Mouse (Mus musculus) spleen, adult 2 months (tissue): ENCODE measurements around the gene Sowahb. TPM values are rescaled to one million over a fixed set of nuclear protein-coding genes. Genes with fewer than 3 reads are reported as not detected.

Source experiments
- DNase-seq, 2 experiments: peaks; one replicate each; pipeline versions ENCODE4 v3.0.0 to v3.0.0-alpha.2; 2012 to 2021; ENCODE audit warnings: low spot score in 2 of 2, low read depth in 1 of 2
- H3K27ac ChIP-seq: fragments of 200-500 bp; 2 replicates; pipeline ENCODE4 v1.5.1; 2012; ENCODE audit warnings: low read length, inconsistent platforms; ENCODE audit not compliant: insufficient read depth
- H3K27me3 ChIP-seq: fragments of 200-500 bp; 2 replicates; pipeline ENCODE4 v1.6.1; 2012; ENCODE audit warnings: mild to moderate bottlenecking, moderate library complexity, low read length, inconsistent platforms; ENCODE audit not compliant: control insufficient read depth, insufficient read depth
- H3K36me3 ChIP-seq: fragments of 200-500 bp; 2 replicates; pipeline ENCODE4 v1.6.1; 2012; ENCODE audit warnings: mild to moderate bottlenecking, low read length, inconsistent platforms; ENCODE audit not compliant: control insufficient read depth, insufficient read depth
- H3K4me1 ChIP-seq: fragments of 200-500 bp; 2 replicates; pipeline ENCODE4 v1.6.1; 2011; ENCODE audit warnings: inconsistent platforms; ENCODE audit not compliant: control insufficient read depth, insufficient read depth, insufficient read length
- H3K4me3 ChIP-seq: fragments of 200-500 bp; 2 replicates; pipeline ENCODE4 v1.5.1; 2011; ENCODE audit warnings: mild to moderate bottlenecking, inconsistent platforms; ENCODE audit not compliant: insufficient read depth, insufficient read length; ENCODE audit errors: extremely low read depth
- CTCF ChIP-seq: fragments of 200-500 bp; IDR thresholded peaks from 2 replicates; pipeline ENCODE4 v1.5.1; 2011; ENCODE audit warnings: mild to moderate bottlenecking, inconsistent platforms; ENCODE audit not compliant: insufficient read depth, insufficient read length, insufficient replicate concordance; ENCODE audit errors: extremely low read depth
- POLR2A ChIP-seq: fragments of 200-500 bp; IDR thresholded peaks from 2 replicates; pipeline ENCODE4 v1.6.1; 2011; ENCODE audit warnings: low read depth, low read length, inconsistent platforms
- WGBS: fragments of 180-500 bp; shearing (Covaris S2); methylation state at CpG from one replicate; pipeline ENCODE4 v1.1.7; 2018; 5-methylcytosine and 5-hydroxymethylcytosine counted together
- polyA plus RNA-seq: library from polyadenylated mRNA; depleted of rRNA; stranded (reverse); fragments of >200 nt; gene quantifications from 2 replicates; pipeline ENCODE4 v1.2.3, GENCODE M21; 2012

Gene Sowahb
- polyA plus RNA-seq, 1 experiment: not detected

- Histone ChIP-seq H3K36me3 (no peaks in the 10 kb centered on the region), H3K4me3 (no peak overlapping the region), H3K27me3 (no peaks in the 10 kb centered on the region), H3K4me1 (no peaks in the 10 kb centered on the region), H3K27ac (no peak overlapping the region)
- no peak for DNase-seq
- 52% methylated on average over 4 of the region's 4 CpGs for WGBS
- TF ChIP-seq POLR2A (no peak), CTCF (no peak)
These were observed 40.3 kb upstream of the Sowahb start for GRCm38 (mm10) chr5:93085015-93085598.

GRCm38 (mm10) chr5:93079596-93079995, 34.8 kb upstream of the Sowahb start:
- Histone ChIP-seq H3K27ac (no peak overlapping the region), H3K4me1 (no peaks in the 10 kb centered on the region), H3K27me3 (no peaks in the 10 kb centered on the region), H3K36me3 (no peaks in the 10 kb centered on the region), H3K4me3 (no peak overlapping the region)
- DNase-seq: no peak
- WGBS: 92% methylated on average over 3 of the region's 3 CpGs
- TF ChIP-seq POLR2A (no peak), CTCF (no peak)

- TF ChIP-seq CTCF (no peak), POLR2A (no peak)
- no peak overlapping the region for H3K27ac ChIP-seq
- no peak for DNase-seq
- H3K36me3 ChIP-seq: no peaks in the 10 kb centered on the region
- H3K4me1 ChIP-seq: no peaks in the 10 kb centered on the region
- no peak overlapping the region for H3K4me3 ChIP-seq
- 78% methylated on average over 7 of the region's 7 CpGs for WGBS
- H3K27me3 ChIP-seq: no peaks in the 10 kb centered on the region
These were observed 33.0 kb upstream of the Sowahb start for GRCm38 (mm10) chr5:93077661-93078323.

GRCm38 (mm10) chr5:93060865-93061264, 16.0 kb upstream of the Sowahb start:
- H3K27me3 ChIP-seq: no peaks in the 10 kb centered on the region
- no peaks in the 10 kb centered on the region for H3K36me3 ChIP-seq
- no peak overlapping the region for H3K4me3 ChIP-seq
- TF ChIP-seq CTCF (no peak), POLR2A (no peak)
- no peak for DNase-seq
- 53% methylated on average over 4 of the region's 4 CpGs for WGBS
- no peak overlapping the region for H3K27ac ChIP-seq
- H3K4me1 ChIP-seq: no peaks in the 10 kb centered on the region

GRCm38 (mm10) chr5:93053606-93054397, 9.0 kb upstream of the Sowahb start:
- H3K27ac ChIP-seq: no peak overlapping the region
- no peaks in the 10 kb centered on the region for H3K36me3 ChIP-seq
- TF ChIP-seq CTCF: no peak
- TF ChIP-seq POLR2A: no peak
- no peak for DNase-seq
- H3K4me1 ChIP-seq: no peaks in the 10 kb centered on the region
- no peak overlapping the region for H3K4me3 ChIP-seq
- H3K27me3 ChIP-seq: no peaks in the 10 kb centered on the region
- 83% methylated on average over 8 of the region's 8 CpGs for WGBS

- Histone ChIP-seq H3K27ac (no peak overlapping the region), H3K27me3 (no peaks in the 10 kb centered on the region; the same call in 1 of the 2 replicates), H3K4me1 (no peaks in the 10 kb centered on the region), H3K36me3 (no peaks in the 10 kb centered on the region), H3K4me3 (no peak overlapping the region)
- 77% methylated on average over 9 of the region's 9 CpGs for WGBS
- TF ChIP-seq POLR2A: no peak
- no peak for TF ChIP-seq CTCF
- no peak for DNase-seq
These were observed 7.1 kb upstream of the Sowahb start for GRCm38 (mm10) chr5:93051951-93052350.

GRCm38 (mm10) chr5:93051041-93051440, 6.2 kb upstream of the Sowahb start:
- Histone ChIP-seq H3K36me3 (no peaks in the 10 kb centered on the region), H3K27ac (no peak overlapping the region), H3K4me1 (no peaks in the 10 kb centered on the region), H3K4me3 (no peak overlapping the region), H3K27me3 (no peaks in the 10 kb centered on the region; the same call in 1 of the 2 replicates)
- WGBS: 60% methylated on average over 5 of the region's 5 CpGs
- no peak for DNase-seq
- no peak for TF ChIP-seq CTCF
- TF ChIP-seq POLR2A: no peak
